Mouse (Mus musculus) spleen, adult 2 months (tissue): ENCODE measurements around the gene Icosl.

ENCODE experiments used
- CTCF ChIP-seq: fragments of 200-500 bp; IDR thresholded peaks from 2 replicates; pipeline ENCODE4 v1.5.1; 2011; ENCODE audit warnings: mild to moderate bottlenecking, inconsistent platforms; ENCODE audit not compliant: insufficient read depth, insufficient read length, insufficient replicate concordance; ENCODE audit errors: extremely low read depth
- POLR2A ChIP-seq: fragments of 200-500 bp; IDR thresholded peaks from 2 replicates; pipeline ENCODE4 v1.6.1; 2011; ENCODE audit warnings: low read depth, low read length, inconsistent platforms

DNA sequence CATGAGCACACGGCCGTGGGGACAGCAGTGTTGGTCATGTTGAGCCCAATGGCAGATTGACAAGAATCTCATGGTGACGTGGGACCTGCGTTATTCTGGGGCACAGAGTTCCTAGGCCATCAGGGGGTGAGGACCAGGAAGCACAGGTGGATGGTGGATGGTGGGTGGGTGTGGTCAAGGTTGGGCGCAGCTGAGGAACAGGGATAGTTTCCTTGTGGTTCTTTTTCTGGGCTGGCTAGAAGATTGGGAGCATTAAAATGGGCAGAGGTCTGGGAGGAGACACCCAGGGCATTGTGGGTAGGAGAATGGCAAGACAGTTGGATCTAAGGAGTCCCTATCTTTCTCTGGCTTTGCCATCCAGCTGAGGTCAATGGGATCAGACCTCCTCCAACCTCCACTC lies 27.5 kb upstream of the Icosl start, which contains the start of gene Dnmt3l:
- no peak for TF ChIP-seq CTCF
- TF ChIP-seq POLR2A, result no peak
